Mouse (Mus musculus) cerebellum, adult 8-10 months (tissue): Measurements from ENCODE around the gene Efna1.

ENCODE experiments used
- DNase-seq: peaks from one replicate; pipeline ENCODE4 v3.0.0; 2022

Efna1 gene

DNA sequence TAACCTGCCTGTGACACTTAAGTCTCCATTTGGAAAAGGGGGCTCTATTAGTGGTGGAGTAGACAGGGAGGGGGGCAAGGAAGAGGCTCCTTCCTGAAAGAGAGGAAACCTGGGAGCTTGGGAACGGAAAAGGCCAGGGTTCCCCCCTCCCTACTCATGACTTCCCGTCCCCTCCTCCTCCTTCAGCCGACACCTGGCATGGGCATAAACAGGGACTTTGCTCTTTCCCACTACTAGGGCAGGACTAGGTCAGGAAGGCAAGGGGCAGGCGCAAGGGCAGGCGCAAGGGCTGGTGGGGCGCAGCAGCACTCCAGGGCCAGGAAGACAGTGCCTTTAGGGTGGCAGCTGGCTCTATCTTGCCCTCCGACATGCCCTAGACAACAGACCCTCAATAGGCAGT, 2.8 kb downstream of the Efna1 start:
- no peak for DNase-seq

DNA sequence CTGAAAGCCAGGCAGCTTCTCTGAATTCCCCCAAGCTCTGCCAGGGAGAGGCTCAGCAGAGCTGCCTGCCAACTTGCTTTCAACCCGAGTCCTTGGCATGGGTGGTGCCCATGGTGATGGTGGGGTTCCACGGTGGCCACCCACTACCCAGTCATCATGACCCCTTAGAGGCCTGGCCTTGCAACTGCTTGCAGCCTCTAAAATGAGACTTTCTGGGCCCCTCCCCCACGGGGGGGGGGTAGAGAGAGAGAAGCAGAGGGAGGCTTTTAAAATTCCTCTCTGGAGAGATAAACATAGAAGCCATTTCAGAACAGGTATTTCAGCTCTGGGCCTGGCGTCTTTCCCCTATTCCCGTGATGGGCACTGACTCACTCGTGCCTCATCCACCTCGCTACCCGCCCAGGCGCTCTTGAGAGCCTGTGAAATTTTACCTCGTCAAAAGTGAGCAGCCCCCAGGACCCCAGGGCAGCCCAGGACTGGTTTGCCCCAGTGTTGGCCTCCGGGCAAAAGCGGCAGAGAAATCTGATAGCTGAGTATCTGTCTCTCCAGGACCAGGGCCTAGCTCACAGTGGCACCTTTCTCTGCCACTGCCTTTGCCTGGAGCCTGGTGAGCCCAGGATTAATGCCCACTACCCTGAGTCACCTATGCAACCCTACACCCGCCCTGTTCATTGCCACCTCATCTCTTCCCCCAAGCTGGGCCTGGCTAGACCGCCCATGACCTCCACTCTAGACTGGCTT, 3.5 kb downstream of the Efna1 start:
- DNase-seq: no peak

DNA sequence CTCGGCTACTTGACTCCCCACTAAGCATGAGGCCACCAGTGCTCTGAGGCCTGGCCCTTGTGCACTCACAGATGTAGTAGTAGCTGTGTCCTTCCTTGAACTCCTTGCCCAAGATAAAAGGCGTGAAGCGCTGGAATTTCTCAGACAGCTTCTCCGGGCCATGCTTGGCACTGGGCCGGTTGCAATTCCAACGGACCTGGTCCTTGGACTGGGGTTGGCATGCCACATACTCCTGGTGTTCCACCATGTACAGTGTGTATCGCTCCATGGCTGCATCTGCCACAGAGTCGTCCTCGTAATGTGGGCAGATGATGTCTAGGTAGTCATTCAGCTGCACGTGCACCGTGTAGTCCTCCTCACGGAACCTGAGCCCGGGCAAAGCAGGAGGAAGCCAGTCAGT, 4.9 kb downstream of the Efna1 start:
- DNase-seq: no peak

DNA sequence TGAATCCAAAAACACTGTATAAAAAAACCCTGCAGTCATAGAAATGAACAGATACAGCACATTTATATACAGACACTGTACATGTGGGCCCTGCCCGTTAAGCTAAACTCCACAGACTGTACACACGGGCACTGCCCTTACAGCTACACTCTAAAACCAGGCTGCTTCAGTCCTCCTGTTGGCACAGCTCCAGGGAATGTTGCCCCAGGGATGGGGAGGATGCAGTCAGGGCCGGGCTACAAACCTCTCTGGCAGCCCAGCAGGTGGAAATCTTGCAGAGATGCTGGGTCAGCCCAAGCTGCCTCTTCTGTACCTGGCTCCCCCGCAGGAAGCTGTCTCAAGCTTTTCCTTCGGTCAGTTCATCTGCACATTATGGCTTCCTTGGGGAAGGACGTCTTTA, 9.2 kb downstream of the Efna1 start:
- no peak for DNase-seq

DNA sequence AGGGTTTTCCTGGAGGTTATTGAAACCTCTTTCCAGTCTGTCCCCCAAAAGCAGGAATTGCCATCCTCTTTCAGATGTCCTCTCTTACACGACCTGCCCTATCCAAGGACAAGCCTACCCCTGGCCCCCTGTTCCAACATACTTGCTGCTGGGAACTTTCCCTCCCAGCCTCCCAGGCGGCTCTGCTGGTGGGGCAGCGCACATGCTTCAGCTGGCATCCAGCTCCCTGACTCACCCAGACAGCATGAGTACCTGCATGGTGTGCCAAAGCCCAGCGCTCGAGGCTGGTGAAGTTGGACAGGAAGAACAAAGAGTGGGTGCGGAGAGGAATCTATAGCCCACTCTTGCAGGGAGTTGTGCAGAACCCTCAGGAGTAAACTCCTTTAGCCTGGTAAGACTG, 10.1 kb downstream of the Efna1 start:
- peak; percentile 55 for DNase-seq

DNA sequence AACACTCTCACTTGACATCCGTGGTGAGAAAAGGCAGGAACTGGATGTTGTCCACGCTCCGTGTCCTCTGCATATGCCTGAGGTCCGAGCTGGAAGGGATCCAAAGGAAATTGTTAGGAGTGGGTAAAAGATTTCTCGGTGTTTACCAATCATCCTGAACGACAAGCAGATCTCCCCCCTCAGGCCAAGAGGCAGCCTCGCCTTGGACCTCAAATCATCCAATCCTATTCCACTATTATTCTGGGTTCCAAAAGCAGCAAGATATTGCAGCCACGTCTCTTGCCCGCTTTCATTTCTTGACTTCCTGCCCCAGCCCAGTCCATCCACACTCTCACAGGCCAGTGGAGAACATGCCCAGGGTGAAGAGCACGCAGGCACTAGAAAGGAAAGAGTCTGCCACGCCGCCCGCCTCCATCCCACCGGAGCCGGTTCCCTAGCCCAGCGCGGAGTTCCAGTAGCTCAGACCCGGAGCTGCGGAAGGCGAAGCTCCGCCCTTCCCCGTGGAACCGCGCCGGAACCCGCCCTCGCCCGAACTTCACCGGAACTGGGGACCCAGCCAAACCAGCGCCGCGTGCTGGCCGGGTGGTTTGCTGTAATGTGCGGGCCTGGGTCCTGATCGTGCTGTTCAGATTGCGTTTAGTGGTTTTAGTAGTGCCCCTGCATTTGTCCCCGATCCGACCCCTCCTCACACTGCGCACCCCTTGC, 10.7 kb downstream of the Efna1 start, which contains the start of gene Slc50a1:
Gene Slc50a1, minus strand, starts transcription at position 520 of the 705 bp plus-strand sequence.
- DNase-seq: peak; percentile 81

DNA sequence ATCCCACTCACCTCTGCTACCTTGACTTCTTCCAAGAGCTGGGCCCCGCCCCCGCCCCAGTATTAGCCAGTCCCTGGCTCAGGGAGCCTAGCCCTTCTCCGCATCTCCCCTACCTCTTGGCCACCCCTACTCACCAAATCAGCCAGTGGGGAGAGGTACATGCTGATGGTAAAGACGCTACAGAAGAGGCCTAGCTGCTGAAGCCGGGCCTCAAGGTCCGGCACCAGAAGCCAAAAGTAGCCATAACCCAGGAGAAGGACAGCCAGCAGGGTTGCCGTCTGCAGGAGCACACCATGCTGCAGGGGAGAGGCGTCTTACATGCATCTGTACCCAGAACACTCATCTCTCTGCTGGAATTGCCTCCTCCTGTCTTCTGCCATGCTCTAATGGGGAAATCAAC, 12.0 kb downstream of the Efna1 start:
- no peak for DNase-seq

DNA sequence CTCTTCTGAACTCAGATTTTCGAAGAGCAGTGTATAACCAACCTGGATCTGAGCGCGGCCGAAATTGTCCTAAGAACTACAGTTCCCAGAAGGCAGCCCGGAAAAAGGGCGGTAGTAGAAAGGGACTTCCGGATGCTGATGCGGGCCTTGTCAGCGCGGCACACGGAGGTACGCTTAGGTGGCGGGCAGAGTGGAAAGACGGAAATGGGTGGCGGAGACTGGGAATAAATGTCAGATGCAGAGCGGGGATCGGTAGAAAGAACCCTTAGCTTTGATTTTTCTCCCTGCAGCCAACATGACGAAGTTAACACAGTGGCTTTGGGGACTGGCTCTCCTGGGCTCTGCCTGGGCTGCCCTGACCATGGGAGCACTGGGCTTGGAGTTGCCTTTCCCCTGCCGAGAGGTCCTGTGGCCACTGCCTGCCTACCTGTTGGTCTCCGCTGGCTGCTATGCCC, 14.5 kb downstream of the Efna1 start:
- peak; percentile 81 for DNase-seq

DNA sequence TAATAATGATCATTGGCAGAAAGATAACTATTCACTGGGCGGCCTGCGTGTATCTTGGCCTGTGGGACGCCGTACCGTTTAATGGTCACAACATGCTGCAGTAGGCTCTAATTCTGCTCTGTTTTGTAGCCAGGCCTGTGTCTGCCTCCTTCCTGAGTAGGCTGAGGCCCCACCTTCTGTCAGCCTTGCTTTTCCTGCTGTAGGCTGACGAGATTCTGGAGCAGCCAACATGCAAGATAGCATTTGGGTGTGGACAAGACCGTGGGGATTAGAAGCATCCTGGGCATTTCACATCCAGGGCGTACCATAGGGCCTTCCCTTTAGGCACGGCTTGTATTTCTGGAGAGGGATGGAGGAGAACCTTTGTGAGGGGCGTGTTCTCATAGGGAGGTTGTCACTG, 18.5 kb downstream of the Efna1 start:
- no peak for DNase-seq

DNA sequence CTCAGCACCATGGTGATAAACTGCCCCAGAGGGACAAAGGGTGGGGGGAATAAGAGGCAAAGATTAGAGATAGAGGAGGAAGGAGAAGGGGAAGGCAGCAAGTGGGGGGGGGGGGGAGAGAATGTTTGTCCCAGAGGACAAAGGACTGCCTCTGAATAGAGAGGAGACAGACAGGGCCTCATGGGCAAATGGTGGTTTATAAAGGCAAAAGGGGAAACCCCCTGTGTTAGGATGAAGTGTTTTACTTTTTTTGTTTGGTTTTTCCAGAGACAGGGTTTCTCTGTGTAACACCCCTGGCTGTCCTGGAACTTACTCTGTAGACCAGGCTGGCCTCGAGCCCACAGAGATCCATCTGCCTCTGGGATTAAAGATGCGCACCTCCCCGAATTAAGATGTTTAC, 20.7 kb downstream of the Efna1 start:
- DNase-seq: no peak

DNA sequence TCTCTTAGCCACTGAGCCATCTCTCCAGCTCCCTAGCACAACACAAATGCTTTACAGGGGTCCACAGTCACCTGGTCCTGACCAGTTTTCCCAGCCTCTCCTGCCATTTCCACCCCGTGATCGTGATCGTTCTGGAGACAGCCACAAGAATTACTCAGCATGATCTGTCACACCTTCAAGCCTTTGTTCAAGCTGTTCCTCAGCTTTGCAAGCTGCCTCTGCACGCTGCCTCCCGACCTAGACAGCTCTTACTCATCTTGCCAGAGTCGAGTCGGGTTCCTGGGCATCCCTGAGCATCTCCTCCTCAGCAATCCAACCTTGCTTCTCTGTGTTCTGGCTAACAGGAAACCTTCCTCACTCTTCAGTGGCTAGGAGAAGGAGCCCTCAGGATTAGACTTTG, 21.9 kb downstream of the Efna1 start, which contains the start of gene Dpm3:
Gene Dpm3, plus strand, starts transcription at position 283 of the 400 bp plus-strand sequence.
- DNase-seq: no peak

DNA sequence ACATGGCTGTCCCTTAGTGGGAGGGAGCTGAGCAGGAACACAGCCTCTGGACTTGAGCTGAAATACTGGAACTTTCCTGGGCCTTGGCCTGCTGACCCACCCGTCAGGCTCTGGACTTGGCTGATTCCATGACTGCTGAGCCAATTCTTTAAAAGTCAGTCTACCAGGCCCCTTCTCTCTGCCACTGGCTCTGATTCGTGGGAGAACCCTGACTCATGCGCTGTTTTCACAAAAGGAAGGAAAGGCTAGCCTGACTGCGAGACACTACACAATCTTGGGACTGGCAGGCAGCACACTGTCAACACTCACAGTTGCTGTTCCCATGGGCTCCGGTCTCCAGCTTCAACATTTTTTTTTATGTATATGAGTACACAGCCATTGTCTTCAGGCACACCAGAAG, 24.8 kb downstream of the Efna1 start:
- DNase-seq: no peak

DNA sequence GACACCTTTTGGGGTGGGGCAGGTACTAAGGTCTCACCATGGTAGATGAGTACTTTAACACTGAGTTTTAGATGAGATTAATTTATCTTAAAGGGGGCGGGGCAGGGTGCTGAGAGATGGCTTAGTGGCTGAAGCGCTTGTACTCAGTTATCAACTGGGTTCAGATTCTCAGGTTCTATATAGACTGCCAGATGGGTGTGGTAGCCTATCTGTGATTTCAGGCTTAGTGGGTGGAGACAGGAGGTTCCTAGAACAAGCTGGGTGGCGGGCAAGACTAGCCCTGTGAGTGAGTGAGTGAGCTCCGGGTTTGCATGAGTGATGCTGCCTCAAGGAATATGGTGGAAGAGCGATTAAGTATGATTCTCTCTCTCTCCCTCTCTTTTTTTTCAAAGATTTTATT, 25.9 kb downstream of the Efna1 start:
- DNase-seq: no peak

DNA sequence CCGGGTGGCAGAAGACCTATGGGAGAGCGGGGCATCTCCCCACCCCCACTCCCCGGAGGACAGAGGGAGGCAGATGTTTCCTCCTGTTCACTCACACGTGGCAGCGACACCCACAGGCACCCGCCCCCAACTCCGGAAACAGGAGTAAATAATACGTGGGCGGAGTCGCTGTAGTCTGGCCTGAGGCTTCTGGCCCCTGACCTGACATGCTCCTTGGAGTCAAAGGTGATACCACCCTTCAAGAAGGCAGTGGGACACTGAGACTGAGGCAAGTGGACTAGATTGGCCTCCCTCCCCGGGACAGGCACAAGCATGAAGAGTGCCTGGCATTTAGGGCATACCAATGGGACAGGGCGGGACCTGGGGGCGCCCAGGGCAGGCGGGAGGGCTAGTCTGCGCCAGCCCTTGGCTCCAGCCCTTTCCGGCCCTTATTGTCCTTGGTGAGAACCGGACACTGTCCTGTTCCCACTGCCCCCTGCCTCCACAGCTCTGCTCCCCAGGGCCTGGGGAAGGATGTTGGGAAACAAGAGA, 29.5 kb downstream of the Efna1 start:
- peak; percentile 9 for DNase-seq

DNA sequence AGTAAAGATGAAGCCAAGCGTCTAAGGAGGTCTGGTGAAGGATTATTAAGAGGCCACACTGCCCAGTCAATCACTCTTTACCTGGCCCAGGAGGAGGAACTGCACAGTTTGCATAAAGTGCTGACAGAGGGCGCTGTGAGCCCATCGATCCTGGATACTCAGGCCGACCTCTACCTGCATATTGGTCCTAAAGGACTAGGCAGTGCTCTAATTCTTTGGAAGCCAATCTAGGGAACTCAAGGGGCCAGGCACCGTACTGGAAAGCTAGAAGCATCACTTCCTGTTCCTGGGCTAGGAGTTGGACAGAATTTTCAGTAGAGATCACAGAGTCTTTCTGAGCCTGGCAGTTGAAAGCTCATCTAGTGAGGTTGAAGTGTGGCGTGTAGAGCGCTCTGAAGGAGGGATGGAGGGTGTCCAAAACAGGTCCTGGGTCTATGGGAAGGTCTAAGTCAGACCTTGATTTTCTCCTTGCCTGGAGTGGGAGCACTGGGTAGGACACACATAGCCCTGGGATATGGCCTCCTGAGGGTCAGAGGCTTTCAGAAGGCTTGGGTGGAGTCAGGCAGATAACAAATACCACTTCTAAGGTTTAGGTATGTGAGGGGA, 30.4 kb downstream of the Efna1 start:
- peak; percentile 68 for DNase-seq

DNA sequence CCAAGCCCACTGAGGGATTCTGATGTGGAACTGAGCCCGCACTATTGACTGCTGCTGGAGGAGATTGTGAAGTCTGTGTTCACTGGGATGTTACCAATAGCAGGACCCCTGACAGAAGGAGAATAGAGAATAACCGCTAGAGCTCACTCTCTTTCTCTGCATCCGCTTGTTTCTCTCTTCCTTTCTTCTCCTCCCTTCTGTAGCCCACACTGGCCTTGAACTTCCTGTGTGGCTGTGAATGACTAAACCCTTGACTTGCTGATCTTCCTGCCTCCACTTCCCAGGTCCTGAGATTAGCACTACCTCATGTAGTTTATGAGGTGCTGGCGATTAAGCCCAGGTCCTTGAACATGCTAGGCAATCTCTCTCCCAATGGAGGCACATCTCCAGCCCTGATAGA, 33.5 kb downstream of the Efna1 start:
- DNase-seq: no peak

DNA sequence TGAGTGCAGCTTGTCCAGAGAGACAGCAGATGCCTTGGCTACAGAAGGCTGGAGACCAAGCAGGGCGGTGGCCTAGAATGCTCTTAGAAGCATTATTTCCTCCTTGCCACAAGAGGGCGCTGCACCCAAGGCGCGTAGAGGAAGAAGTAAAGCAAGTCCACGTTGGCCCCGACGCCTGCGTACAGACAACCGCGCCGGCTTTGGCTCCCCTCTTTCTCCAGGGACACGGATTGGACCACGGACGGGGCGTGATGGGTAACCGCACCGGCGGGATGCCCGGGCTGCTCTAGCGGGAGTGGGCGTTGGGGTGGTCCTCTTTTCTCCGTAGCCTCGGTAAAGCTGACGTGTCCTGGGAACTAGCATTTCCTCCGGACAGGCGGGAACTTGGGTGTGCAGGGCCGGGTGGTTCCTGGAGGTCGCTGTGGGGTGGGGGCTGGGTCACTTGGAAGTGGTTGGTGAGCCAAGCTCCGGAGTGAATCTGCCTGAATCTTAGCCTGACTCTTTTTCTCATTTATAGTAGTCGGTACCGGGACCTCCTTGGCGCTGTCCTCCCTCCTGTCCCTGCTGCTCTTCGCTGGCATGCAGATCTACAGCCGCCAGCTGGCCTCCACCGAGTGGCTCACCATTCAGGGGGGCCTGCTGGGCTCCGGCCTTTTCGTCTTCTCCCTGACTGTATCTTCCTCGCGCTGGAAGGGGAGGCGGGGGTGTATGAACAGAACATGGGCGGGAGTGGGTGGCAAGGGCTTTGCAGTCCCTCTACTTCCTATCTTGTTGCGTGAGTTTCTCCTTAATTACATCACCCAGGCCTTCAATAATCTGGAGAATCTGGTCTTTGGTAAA, 34.5 kb downstream of the Efna1 start, which contains the start of gene Trim46:
Gene Trim46, minus strand, starts transcription at position 49 of the 840 bp plus-strand sequence.
- peak; percentile 91 for DNase-seq

DNA sequence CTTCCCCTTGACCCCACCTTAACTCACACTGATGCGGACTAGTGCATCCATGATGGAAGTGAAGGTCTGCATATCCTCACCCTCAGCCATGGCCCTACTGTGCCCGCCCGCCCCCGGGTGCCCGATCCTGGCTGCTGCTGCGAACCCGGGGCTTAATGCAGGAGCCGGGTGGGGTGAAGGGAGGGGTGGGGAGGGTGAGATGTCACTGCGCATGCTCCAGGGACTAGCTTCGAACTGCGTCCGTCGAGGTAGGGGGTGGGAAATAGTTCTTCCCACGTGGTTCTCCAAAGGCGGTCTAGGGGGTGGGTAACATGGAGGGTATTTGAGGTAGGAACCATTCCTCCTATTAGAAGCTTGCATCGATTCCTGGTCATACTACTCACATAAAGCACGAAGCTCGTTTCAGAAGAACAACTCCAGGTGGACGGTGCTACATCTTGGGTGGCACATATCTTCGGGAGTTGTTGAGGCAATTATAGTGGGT, 35.2 kb downstream of the Efna1 start, which contains the start of gene Krtcap2:
Gene Krtcap2, plus strand, starts transcription at position 279 of the 484 bp plus-strand sequence.
- DNase-seq: peak; percentile 77

DNA sequence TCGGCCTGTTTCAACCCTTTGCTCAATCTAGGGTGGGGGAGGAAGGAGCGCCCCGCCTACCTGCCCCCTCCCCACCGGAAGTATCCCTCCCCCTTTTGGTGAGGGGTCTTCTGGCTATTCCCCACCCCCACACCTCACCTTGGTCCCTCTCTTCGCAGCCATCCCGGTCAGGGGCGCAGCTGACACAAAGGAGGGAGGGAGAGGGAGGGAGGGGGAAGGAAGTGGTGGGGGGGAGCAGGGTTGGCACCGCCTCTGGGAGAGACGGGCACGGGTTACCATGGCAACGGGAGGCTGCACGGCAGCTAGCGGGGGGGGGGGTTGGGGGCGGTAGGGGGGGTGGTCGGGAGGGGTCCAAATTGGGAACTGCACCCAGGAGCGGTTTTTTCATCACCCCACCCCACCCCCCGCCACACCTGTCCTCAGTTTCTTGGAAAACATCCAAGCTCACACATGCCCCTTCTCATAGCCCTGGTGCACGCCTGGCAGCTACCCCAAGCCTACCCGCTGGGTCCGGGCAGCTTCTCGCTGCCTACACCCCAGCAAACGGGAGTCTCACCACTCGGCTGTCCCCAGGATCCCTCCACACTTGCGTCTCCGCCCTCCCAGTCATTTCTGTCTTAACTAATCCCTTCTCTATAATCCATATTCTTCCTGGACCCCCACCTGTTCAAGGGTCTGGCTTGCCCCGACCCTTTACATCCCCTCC, 35.8 kb downstream of the Efna1 start:
- DNase-seq: peak; percentile 79

DNA sequence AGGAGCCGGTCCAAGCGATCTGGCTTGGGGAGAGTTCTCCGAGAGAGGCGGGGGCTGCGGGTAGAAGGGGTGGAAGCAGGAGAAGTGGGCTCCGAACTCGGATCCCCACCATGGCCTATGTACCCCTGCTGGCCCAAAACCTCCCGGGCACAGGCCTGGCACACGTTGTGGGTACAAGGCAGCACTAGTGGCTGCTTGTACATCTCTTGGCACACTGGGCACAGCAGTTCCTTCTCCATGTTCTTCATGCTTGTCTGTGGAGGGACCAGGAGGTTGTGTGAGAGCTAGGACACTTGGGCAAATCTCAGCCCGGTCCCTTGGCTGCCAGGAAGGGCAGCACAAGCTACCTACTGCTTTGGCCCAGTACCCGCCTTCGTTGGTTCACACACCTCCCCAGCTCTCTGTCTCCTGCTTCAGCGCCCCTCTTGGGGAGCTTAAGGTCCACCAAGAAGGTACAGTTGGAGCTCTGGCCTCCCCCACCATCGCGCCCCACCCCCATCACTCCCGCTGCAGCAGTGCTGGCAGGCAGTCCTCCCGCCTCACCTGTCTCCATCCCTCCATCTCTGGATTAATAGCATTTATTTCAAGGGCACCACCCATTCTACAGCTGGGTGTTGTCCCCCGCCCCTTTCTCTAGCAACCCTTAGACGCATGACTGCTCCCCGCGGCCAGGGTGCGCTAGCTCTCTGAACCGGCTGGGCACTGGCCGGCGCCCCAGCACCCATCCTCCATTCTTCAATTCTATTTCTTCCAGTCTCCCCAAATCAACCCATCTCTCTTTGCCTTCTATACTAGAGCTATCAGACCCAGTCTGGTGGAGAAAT, 36.6 kb downstream of the Efna1 start:
- peak; percentile 59 for DNase-seq

DNA sequence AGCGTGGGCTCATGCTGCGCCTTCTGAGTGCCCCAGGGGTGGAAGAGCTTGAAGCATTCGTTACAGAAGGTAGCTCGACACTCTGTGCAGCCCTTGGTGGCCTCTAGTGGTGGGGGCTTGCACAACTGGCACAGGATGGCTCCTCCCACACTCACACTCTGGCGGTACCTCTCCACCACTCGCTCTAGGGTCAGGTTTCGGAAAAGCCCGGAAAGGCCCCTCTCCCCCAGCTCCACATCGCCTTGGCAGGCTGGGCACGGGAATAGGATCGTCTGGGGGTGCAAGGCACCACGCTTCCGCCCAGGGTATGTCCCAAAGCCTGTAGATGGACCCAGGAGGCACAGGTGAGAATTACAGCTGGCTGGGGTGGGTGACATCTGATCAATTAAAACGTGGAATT, 37.3 kb downstream of the Efna1 start:
- no peak for DNase-seq
